Mouse (Mus musculus) kidney, embryonic 14.5 days (tissue): ENCODE data around the gene Fam122a. TPM values are rescaled to one million over a fixed set of nuclear protein-coding genes. Genes with fewer than 3 reads are reported as not detected.

ENCODE experiments used
- ATAC-seq: fragments of 200-750 bp; cut with Nextera tagmentation; 2 replicates; pipeline ENCODE4 v1.8.0; 2017; ENCODE audit warnings: moderate number of reproducible peaks, mild to moderate bottlenecking, moderate TSS enrichment, moderate library complexity; ENCODE audit not compliant: low FRiP score, low TSS enrichment
- H3K27ac ChIP-seq: fragments of 300-500 bp; sonication (generic); 2 replicates; pipeline ENCODE4 v1.5.1; 2014; ENCODE audit warnings: low read depth, mild to moderate bottlenecking, low read length, moderate library complexity, mixed read lengths
- H3K27me3 ChIP-seq: fragments of 300-500 bp; sonication (generic); 2 replicates; pipeline ENCODE4 v1.6.1; 2014; ENCODE audit warnings: mild to moderate bottlenecking, low read length; ENCODE audit not compliant: control insufficient read depth, insufficient read depth
- H3K36me3 ChIP-seq: fragments of 300-500 bp; sonication (generic); 2 replicates; pipeline ENCODE4 v1.6.1; 2014; ENCODE audit warnings: low read length, mixed read lengths; ENCODE audit not compliant: control insufficient read depth, insufficient read depth
- H3K4me1 ChIP-seq: fragments of 300-500 bp; sonication (generic); 2 replicates; pipeline ENCODE4 v1.6.1; 2014; ENCODE audit warnings: low read length, mixed read lengths; ENCODE audit not compliant: control insufficient read depth, insufficient read depth
- H3K4me2 ChIP-seq: fragments of 300-500 bp; sonication (generic); replicated peaks from 2 replicates; pipeline ENCODE4 v1.6.1; 2014; ENCODE audit warnings: low read depth, mild to moderate bottlenecking, low read length
- H3K4me3 ChIP-seq: fragments of 300-500 bp; sonication (generic); 2 replicates; pipeline ENCODE4 v1.5.1; 2014; ENCODE audit warnings: mild to moderate bottlenecking, low read length
- H3K9ac ChIP-seq: fragments of 300-500 bp; sonication (generic); 2 replicates; pipeline ENCODE4 v1.6.1; 2014; ENCODE audit warnings: low read depth, mild to moderate bottlenecking, low read length, moderate library complexity
- H3K9me3 ChIP-seq: fragments of 300-500 bp; sonication (generic); 2 replicates; pipeline ENCODE4 v1.6.1; 2016; ENCODE audit warnings: low read length; ENCODE audit not compliant: control insufficient read depth
- WGBS: fragments of 180-500 bp; shearing (Covaris S2); extraction: QIAGEN DNeasy Blood & Tissue Kit; methylation state at CpG from one replicate; pipeline ENCODE4 v1.1.7; 2014; 5-methylcytosine and 5-hydroxymethylcytosine counted together
- polyA plus RNA-seq: library from polyadenylated mRNA; unstranded; fragments of >200 nt; fragmentation: Nextera tagmentation; extraction: Ambion mirVana; gene quantifications from 2 replicates; pipeline ENCODE4 v1.2.1, GENCODE M21; 2014

The Fam122a gene
- polyA plus RNA-seq, 1 experiment from 2014 or later: 54.6 TPM

- no peak for ATAC-seq
- no peaks in the 10 kb centered on the region for H3K27me3 ChIP-seq
- H3K27ac ChIP-seq: no peak overlapping the region
- H3K9ac ChIP-seq: no peak overlapping the region
- no peaks in the 10 kb centered on the region for H3K9me3 ChIP-seq
- H3K36me3 ChIP-seq: no peaks in the 10 kb centered on the region
- no peaks in the 10 kb centered on the region for H3K4me1 ChIP-seq
- H3K4me2 ChIP-seq: no peak overlapping the region
- H3K4me3 ChIP-seq: no peak overlapping the region
- WGBS: 93% methylated on average over 3 of the region's 3 CpGs
Measured at GRCm38 (mm10) chr19:24499291-24499690, 22.1 kb upstream of the Fam122a start.

- WGBS: 82% methylated on average over 4 of the region's 4 CpGs
- H3K9me3 ChIP-seq: no peaks in the 10 kb centered on the region
- no peak for ATAC-seq
Measured at GRCm38 (mm10) chr19:24493887-24494286, 16.7 kb upstream of the Fam122a start.

GRCm38 (mm10) chr19:24491824-24492223, 14.7 kb upstream of the Fam122a start:
- Histone ChIP-seq H3K4me1 (no peaks in the 10 kb centered on the region), H3K9me3 (no peaks in the 10 kb centered on the region), H3K4me3 (no peak overlapping the region), H3K9ac (no peak overlapping the region), H3K27ac (no peak overlapping the region), H3K36me3 (no peaks in the 10 kb centered on the region), H3K27me3 (no peaks in the 10 kb centered on the region), H3K4me2 (no peak overlapping the region)
- 61% methylated on average over 3 of the region's 3 CpGs for WGBS
- no peak for ATAC-seq

More at GRCm38 (mm10) chr19:24493887-24494286, 16.7 kb upstream of the Fam122a start:
- Histone ChIP-seq H3K27ac (no peak overlapping the region), H3K4me3 (no peak overlapping the region), H3K4me2 (no peak overlapping the region), H3K4me1 (no peaks in the 10 kb centered on the region), H3K9ac (no peak overlapping the region), H3K36me3 (no peaks in the 10 kb centered on the region), H3K27me3 (no peaks in the 10 kb centered on the region)

- Histone ChIP-seq H3K4me2 (no peak overlapping the region), H3K4me3 (no peak overlapping the region), H3K27me3 (no peaks in the 10 kb centered on the region), H3K4me1 (no peaks in the 10 kb centered on the region), H3K27ac (no peak overlapping the region), H3K9ac (no peak overlapping the region), H3K9me3 (no peaks in the 10 kb centered on the region), H3K36me3 (no peaks in the 10 kb centered on the region)
- 79% methylated on average over 5 of the region's 5 CpGs for whole genome bisulfite sequencing
- ATAC-seq: no peak
Measured at GRCm38 (mm10) chr19:24490275-24490674, 13.1 kb upstream of the Fam122a start.

GRCm38 (mm10) chr19:24486433-24487296, 9.5 kb upstream of the Fam122a start:
- H3K36me3 ChIP-seq: no peaks in the 10 kb centered on the region
- no peaks in the 10 kb centered on the region for H3K4me1 ChIP-seq
- H3K4me3 ChIP-seq: no peak overlapping the region
- H3K27me3 ChIP-seq: no peaks in the 10 kb centered on the region
- no peak for ATAC-seq
- H3K27ac ChIP-seq: no peak overlapping the region
- H3K9me3 ChIP-seq: no peaks in the 10 kb centered on the region
- H3K4me2 ChIP-seq: no peak overlapping the region
- no peak overlapping the region for H3K9ac ChIP-seq
- WGBS: 80% methylated on average over 8 of the region's 8 CpGs

GRCm38 (mm10) chr19:24484612-24485194, 7.5 kb upstream of the Fam122a start:
- no peak overlapping the region for H3K4me2 ChIP-seq
- H3K36me3 ChIP-seq: no peaks in the 10 kb centered on the region
- H3K27me3 ChIP-seq: no peaks in the 10 kb centered on the region
- WGBS: 68% methylated on average over 4 of the region's 4 CpGs
- H3K4me3 ChIP-seq: no peak overlapping the region
- H3K9ac ChIP-seq: no peak overlapping the region
- no peaks in the 10 kb centered on the region for H3K4me1 ChIP-seq
- H3K9me3 ChIP-seq: no peaks in the 10 kb centered on the region
- no peak overlapping the region for H3K27ac ChIP-seq
- no peak for ATAC-seq

- WGBS: 55% methylated on average over 2 of the region's 2 CpGs
Measured at GRCm38 (mm10) chr19:24480916-24481315, 3.8 kb upstream of the Fam122a start.

GRCm38 (mm10) chr19:24476461-24476860, 695 bp downstream of the Fam122a start:
- H3K4me2 ChIP-seq: peak overlapping the region; percentile 80
- WGBS: under 1% methylated on average over 11 of the region's 11 CpGs
- H3K27ac ChIP-seq: peak overlapping the region; percentile 91
- H3K36me3 ChIP-seq: no peaks in the 10 kb centered on the region
- H3K9ac ChIP-seq: peak overlapping the region; percentile 88
- no peaks in the 10 kb centered on the region for H3K9me3 ChIP-seq
- H3K27me3 ChIP-seq: no peaks in the 10 kb centered on the region
- H3K4me3 ChIP-seq: peak overlapping the region; percentile 90
- peaks cover 7% of the 10 kb centered on the region; the same call in 1 of the 2 replicates for H3K4me1 ChIP-seq
- ATAC-seq: no peak; the same call in 1 of the 2 replicates

More at GRCm38 (mm10) chr19:24480916-24481315, 3.8 kb upstream of the Fam122a start:
- Histone ChIP-seq H3K4me1 (no peaks in the 10 kb centered on the region; the same call in 1 of the 2 replicates), H3K9ac (no peak overlapping the region), H3K27me3 (no peaks in the 10 kb centered on the region), H3K27ac (no peak overlapping the region), H3K9me3 (no peaks in the 10 kb centered on the region), H3K4me3 (no peak overlapping the region), H3K36me3 (no peaks in the 10 kb centered on the region), H3K4me2 (no peak overlapping the region)
- ATAC-seq: no peak

GRCm38 (mm10) chr19:24475281-24475680, 1.9 kb downstream of the Fam122a start:
- no peak for ATAC-seq
- Histone ChIP-seq H3K36me3 (no peaks in the 10 kb centered on the region), H3K9ac (no peak overlapping the region), H3K4me3 (no peak overlapping the region), H3K27me3 (no peaks in the 10 kb centered on the region), H3K4me2 (no peak overlapping the region), H3K4me1 (peaks cover 7% of the 10 kb centered on the region; the same call in 1 of the 2 replicates), H3K27ac (no peak overlapping the region), H3K9me3 (no peaks in the 10 kb centered on the region)
- WGBS: 84% methylated on average over 6 of the region's 6 CpGs
